ENCODE assay signal across 12 mouse cellular contexts in genomic region chr10:98496254-98496653, GRCm38 (mm10).
"Had no signal": no experiment of that assay in that cellular context is flagged by ENCODE, and none has a peak within 500 bp of the region (broad histone marks: within the 10 kb centered on the region; RNA-seq: fewer than 3 reads in every experiment).

No protein-coding gene starts in this region.

- H3K4me3 ChIP-seq: layer of hippocampus, adult 2 months; limb, embryonic 13.5 days; midbrain, embryonic 12.5 days had no signal

- H3K9ac ChIP-seq: limb, embryonic 13.5 days; liver, embryonic 14.5 days; midbrain, embryonic 12.5 days had no signal

- H3K36me3 ChIP-seq: limb, embryonic 13.5 days; midbrain, embryonic 12.5 days had no signal

- H3K27ac ChIP-seq: kidney, postnatal 0 days; layer of hippocampus, adult 2 months; limb, embryonic 13.5 days; liver, embryonic 14.5 days; midbrain, embryonic 12.5 days had no signal

- H3K9me3 ChIP-seq: limb, embryonic 13.5 days; midbrain, embryonic 12.5 days had no signal

- H3K4me2 ChIP-seq: limb, embryonic 13.5 days; midbrain, embryonic 12.5 days had no signal

- H3K27me3 ChIP-seq: limb, embryonic 13.5 days; midbrain, embryonic 12.5 days had no signal

- DNase-seq: kidney, postnatal 36 days; left cerebral cortex, postnatal 4 days; lung, adult 18-20 months; right cerebral cortex, adult 18-20 months; right cerebral cortex, postnatal 25 days; thymus, postnatal 4 days had no signal

- ATAC-seq: midbrain, embryonic 16.5 days had no signal

- H3K4me1 ChIP-seq: limb, embryonic 13.5 days; midbrain, embryonic 12.5 days had no signal
